Mouse (Mus musculus): ENCODE data around the gene Slc25a19.
A peak's percentile ranks its signal among the peaks of the same experiment; 100 is the strongest.

Gene Slc25a19

GRCm38 (mm10) chr11:115640978-115641663 is 13.0 kb upstream of the Slc25a19 start:
- DNase-seq (ENCODE audit: low spot score) = no peak

GRCm38 (mm10) chr11:115640311-115640828 is 12.3 kb upstream of the Slc25a19 start:
- DNase-seq (ENCODE audit: low spot score) = no peak

GRCm38 (mm10) chr11:115639540-115639939 is 11.4 kb upstream of the Slc25a19 start:
- no peak for DNase-seq (ENCODE audit: low spot score)

- no peak for DNase-seq (ENCODE audit: low spot score)
Measured at GRCm38 (mm10) chr11:115638498-115639409, 10.7 kb upstream of the Slc25a19 start.

- DNase-seq (ENCODE audit: low spot score) = no peak
Measured at GRCm38 (mm10) chr11:115636960-115637359, 8.9 kb upstream of the Slc25a19 start.

GRCm38 (mm10) chr11:115635484-115635883 is 7.4 kb upstream of the Slc25a19 start:
- no peak for DNase-seq (ENCODE audit: low spot score)

- DNase-seq (ENCODE audit: low spot score) = no peak
Measured at GRCm38 (mm10) chr11:115635041-115635440, 6.9 kb upstream of the Slc25a19 start.

GRCm38 (mm10) chr11:115634109-115634508 is 6.0 kb upstream of the Slc25a19 start:
- no peak for DNase-seq (ENCODE audit: low spot score)

GRCm38 (mm10) chr11:115632862-115633261 is 4.8 kb upstream of the Slc25a19 start:
- DNase-seq (ENCODE audit: low spot score) = no peak

- no peak for DNase-seq (ENCODE audit: low spot score)
Measured at GRCm38 (mm10) chr11:115632247-115632646, 4.2 kb upstream of the Slc25a19 start.

- peak; percentile 67 for DNase-seq (ENCODE audit: low spot score)
Measured at GRCm38 (mm10) chr11:115631505-115631890, 3.4 kb upstream of the Slc25a19 start.

- DNase-seq (ENCODE audit: low spot score) = no peak
Measured at GRCm38 (mm10) chr11:115630532-115631504, 2.7 kb upstream of the Slc25a19 start.

GRCm38 (mm10) chr11:115629734-115630531 is 1.8 kb upstream of the Slc25a19 start:
- DNase-seq (ENCODE audit: low spot score) = no peak

GRCm38 (mm10) chr11:115628465-115629101 is 488 bp upstream of the Slc25a19 start:
- DNase-seq (ENCODE audit: low spot score) = no peak

GRCm38 (mm10) chr11:115626824-115627616 is 1.1 kb downstream of the Slc25a19 start:
- no peak for DNase-seq (ENCODE audit: low spot score)

GRCm38 (mm10) chr11:115625877-115626276 is 2.2 kb downstream of the Slc25a19 start:
- no peak for DNase-seq (ENCODE audit: low spot score)

- no peak for DNase-seq (ENCODE audit: low spot score)
Measured at GRCm38 (mm10) chr11:115623487-115624070, 4.5 kb downstream of the Slc25a19 start.

- no peak for DNase-seq (ENCODE audit: low spot score)
Measured at GRCm38 (mm10) chr11:115619949-115620348, 8.1 kb downstream of the Slc25a19 start.

Data from embryo, embryonic 10 days (tissue).